Mouse (Mus musculus): ENCODE data around the gene Rreb1.
"Not testable (repeated sequence)": the region's sequence is repeated elsewhere in the genome, so short reads cannot be mapped to it uniquely, and the experiment has no call there.

The Rreb1 gene

DNA sequence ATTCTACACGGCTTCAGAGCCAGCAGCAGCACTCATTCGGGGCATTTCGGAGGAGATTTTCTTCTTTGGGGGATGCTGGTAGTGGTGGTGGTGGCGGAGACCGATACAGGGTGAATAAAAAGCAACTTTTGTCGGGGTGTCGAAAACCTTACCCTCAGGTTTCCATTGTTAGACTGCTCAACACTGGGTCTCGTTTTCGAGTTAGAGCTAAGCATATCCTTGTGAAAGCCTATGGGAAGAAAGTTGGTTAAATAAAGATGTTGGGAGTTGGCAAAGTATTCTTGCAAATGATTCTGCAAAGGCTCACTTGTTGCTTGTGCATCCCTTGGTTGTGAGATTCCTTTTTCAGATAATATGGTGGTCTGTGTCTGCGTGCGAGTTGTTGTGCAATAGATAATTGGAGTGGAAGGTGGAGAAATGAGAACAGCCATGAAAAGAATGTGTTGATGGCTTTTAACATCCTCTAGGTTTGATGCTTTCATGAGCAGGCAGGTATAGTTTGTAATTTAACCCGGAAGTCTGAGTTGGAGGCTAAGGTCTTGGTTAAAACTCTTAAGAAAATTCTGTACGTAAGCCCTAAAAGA is 49.9 kb downstream of the Rreb1 start:
- no peak for DNase-seq

DNA sequence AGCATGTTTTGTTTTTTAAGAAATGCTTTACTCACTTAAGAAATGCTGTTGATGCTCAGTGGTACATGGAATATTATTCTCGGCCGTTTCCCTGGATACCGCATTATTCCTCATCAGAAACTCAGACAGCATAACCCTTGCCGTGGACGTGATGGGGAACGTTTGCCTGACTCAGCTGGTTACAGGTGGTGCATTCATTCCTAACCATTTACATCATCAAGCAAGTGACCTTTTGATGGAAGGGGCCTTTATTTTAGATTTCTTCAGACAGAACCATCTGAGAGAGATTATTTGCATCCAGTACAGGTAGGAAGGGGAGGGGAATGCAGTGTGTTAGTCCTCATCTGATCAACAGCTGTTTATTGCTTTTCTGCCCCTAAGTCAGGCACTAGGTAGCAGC is 50.7 kb downstream of the Rreb1 start:
- no peak for DNase-seq

DNA sequence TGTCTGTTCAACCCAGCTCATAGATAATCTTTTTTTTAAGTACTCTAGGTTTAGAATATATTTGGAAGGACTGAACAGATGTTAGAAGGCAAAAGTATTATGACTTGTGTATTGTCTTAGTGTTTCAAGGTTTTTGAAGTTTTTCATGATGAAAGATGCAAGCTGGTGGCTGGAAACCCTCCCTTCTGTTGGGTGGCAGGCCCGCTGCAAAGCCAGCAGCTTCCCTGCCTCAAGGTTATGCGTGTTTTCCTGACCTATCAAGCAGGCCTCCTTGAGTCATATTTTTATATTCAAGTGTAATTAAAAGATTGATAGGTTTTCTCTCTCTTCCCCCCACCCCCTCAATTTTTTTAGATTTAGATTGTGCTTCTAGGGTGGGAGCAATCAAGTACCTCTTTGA is 52.1 kb downstream of the Rreb1 start:
- no peak for DNase-seq

DNA sequence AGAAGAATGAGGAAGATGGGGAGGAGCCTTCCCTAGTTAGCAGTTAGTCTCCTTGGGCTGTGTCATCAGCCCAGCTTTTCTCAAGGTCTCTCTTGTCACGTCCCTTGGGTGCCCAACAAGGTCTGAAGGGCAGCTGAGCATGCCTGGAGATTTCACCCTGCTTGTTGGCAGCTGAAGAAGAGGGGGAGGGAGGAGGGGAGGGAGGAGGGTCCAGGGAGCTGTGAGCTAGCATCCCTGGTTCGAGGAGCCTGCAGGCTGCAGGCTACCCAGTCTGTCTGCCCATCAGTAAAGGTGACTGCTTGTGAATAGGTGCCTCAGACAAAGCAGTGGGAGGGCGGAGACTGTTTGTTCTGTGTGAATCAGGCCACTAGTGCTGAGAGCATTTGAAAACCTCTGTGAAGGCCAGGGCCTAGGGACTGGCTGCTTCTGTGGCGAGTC is 52.7 kb downstream of the Rreb1 start:
- DNase-seq = peak; percentile 43

DNA sequence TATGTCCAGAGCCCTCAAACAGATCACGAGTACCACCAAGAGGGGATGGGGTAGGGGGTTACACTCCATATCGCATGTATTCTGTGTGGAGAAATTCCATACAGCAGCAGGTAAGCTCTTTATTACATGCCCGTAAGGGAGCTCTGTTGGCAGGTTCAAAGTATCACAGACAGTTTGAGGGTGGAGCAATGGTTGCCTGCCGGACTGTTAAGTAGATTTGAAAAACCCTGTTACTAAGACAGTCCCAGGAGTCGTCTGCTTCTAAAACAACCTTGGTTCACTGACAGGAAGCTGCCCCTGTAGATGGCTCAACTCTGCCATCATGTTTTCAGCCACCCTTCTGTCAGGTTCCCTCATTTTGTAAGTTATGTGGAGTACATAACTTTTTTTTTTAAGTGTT is 54.3 kb downstream of the Rreb1 start:
- DNase-seq = no peak

DNA sequence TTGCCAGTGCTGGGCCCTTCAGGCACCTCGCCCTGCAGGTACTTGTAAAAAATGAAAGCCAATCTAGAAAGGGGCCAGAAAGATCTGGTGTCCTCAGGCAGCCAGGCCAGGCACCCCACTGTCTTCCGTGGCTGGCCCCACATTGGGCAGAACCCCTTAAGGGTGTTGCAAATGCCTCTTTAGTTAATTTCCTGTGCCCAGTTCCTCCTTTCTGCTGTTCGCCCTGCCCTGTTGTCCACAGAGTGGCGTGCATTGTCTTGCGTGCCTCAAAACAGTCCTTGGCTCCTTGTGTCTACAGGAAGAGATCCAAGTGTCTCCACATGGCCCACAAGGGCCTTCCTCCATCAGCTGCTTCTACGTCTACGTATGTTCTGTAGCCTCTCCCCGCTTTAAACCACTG is 55.3 kb downstream of the Rreb1 start:
- DNase-seq = peak; percentile 42

DNA sequence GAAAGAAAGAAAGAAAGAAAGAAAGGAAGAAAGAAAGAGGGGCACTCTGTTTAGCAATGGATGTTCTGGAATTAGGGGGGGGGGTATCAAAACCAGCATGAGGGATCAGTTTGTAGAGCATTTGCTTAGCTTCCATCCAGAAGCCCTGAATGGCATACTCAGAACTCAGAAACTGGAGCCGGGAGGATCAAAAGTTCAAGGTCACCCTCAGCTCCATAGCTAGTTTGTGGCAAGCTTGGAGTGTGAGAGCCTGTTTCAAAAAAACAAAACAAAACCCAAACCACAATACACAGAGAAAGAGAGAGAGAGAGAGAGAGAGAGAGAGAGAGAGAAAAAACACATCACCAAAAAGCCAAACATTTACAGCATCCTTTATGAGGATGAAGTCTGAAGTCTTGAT is 57.1 kb downstream of the Rreb1 start:
- DNase-seq = no peak

DNA sequence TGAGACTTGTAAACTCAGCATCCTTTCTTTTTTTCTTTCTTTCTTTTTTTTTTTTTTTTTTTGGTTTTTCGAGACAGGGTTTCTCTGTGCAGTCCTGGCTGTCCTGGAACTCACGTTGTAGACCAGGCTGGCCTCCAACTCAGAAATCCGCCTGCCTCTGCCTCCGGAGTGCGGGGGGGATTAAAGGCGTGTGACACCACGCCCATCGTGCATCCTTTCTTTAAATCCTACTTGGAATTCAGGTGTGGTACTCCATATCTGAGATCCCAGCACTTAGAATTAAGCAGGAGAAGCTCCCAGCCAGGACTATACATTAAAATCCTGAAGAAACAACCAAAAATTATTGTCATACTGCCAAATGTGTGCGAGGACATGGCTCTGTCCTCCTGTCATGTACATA is 57.6 kb downstream of the Rreb1 start:
- not testable (repeated sequence) for DNase-seq

DNA sequence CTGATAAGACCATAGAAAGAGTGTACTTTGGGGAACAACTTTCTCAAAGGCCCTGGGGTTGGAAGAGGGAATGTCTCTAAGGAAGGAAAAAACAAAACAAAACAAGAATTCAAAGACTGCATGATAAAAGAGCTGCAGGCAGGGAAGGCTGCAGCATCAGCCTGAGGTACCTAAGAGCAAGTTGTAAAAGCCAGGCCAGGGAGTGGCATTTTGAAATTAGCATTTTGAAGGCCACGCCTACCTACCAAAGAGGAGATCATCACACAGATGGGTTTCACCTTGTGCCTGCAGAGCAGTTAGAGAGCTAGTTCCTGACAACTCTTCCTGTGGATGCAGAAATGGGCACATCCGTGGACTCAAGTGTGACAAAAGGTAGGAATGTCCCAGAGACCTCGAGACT is 59.2 kb downstream of the Rreb1 start:
- no peak for DNase-seq

DNA sequence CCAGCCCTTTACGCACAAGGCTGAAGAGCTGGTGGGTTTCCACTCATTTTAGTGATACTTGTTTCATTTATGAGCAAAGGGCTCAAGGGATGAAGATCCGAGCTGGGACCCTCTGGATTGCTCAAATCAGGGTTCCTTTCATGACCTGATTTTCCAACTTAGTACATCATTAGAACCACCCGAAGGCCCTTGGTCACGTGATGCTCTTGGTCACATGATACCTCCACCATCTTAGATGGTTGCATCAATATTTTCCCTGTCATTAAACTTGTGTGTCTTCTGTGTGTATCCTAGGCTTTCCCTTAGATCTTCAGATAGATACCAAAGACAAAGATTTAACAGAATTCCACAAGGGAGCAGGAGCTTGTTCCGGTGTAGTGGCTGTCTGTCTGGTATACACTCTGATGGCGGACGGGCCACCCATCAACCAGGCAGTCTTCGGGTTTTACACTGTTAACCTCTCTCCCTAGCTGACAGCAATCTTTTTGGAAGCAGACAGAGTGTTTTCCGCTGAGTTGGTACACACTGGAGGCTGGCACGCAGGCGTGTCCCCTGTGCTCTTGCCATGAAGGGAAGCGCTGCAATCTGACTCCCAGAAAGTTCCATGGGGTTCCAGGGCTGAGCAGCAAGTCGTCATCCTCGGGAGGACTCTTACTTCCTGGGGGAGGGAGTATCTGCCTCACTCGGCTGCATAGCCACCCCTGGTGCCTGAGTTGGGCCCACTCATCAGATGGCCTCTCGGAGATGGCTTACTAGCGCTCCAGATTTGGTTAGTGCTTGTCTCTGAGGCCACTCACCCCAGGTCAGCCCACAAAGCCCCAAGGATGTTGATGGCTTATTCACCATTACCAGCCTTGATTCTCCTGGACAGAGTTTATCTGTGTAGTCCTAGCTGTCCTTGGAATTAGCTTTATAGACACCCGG is 60.3 kb downstream of the Rreb1 start:
- no peak for DNase-seq

DNA sequence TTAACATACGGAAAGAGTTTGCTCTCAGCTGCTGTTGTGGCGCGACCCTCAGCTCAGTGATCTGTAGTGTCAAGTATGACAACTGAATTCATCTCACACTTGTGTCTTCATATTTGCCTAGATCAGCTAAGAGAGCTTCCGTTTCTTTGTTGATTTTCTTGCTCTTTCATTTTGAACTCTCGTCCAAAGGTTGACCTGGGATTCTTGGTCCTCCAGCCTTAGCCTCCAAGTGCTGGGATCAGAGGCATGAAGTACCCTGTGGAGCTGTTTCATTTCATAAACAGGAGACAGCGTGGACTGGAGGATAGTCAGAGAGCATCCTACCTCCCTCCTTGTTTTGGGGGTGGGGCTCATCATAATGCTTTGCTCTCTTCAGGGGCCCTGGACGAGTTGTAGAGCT is 65.0 kb downstream of the Rreb1 start:
- no peak for DNase-seq

DNA sequence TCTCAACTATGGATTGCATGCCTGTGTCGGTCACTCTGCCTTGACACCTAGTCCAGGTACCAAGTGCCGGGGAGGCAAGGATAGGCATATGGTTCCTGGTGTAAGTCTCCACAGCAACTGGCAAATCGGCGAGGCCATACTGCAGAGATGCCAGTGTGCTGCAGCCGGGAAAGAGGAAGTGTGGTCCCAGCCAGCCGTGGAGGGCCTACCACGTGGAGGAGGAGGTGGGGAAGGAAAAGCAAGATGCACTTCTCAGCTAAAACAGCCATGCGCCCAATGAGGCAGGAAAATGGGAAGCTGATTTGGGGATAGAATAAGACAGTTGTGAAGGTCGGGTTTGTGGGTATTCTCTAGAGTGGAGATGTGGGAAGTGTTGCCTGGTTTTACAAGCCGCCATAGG is 65.6 kb downstream of the Rreb1 start:
- no peak for DNase-seq

DNA sequence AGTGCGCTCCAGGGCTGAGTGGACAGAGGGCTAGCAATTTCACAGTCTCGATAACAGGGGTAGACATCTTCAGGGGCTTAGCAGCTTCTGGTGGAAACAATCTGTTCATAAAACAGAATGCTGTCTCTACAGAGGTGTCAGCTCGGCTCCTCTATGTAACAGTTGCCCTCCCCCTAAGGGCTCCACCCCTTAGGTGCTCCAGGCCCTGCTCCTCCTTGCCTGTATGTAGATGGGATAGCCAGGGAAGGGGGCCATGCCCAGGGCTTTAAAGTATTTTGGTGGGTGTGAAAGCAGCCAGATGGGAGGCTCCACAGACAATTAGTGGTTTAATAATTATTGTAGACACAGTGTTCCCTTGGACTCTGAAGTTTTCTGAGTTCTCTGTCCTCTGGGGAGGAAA is 67.0 kb downstream of the Rreb1 start:
- no peak for DNase-seq

DNA sequence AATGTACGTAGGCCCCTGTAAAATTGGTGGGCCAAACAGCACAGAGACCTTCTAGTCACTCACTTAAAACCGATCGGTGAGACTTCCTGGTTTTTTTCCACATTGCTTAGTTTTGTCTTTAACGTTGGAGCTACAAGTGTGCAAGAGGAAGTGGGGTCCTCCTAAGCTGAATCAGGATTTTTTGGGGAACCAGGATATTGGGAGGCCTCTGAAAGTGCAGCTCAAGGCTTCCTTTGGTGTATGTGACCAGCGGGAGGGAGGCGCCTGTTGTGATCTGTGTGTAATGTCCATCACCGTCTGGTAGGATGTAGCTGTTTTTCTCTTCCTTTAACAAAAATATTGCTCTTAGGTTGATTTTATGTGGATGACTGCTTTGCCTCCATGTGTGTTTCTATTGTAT is 67.4 kb downstream of the Rreb1 start:
- no peak for DNase-seq

DNA sequence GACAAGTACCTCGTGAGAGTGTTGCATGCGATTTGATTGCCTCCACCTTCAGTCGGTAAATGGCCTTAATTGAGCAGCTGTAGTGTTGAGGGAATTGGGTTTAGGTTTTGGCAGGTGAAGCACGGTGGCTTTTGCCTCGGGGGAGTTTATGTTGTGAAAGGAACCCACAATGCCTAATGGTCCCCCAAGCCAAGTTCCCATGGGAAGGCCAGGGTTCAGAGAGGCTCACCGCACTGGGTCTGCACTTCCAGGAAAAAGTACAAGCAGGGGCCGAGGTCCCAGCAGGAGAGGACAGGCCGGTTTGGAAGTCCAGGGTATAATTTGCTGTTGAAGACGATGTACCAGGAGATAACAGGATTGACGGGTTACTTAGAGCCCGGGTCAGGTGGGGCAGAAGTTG is 68.3 kb downstream of the Rreb1 start:
- DNase-seq = no peak

DNA sequence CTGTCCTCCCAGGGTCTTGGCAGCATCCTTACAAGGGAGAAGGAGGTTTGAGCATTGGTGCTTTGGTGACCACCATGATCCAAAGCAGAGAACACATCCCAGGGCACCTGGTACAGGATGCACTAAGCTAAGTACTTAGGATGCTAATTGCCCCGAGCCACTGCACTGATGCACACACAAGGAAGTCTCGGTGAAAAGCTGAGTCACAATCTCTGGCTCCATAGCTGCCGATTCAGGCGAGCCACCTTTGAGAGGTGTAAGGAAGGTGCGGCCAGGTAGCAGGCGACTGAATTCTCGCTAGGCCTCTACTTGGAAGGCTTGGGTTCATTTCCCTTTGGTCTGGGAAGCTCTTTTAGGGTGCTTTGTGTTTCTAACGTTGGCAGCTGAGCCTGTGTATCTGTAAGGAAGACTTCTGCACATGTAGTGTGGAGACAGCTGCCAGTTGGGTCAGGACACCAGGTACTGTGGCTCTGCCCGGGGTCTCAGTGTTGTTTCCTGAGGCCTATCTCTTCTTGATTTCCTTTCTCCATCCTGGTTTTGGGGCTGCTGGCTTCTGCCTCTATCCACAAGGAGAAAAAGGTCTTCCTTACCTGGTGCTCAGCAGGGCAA is 68.9 kb downstream of the Rreb1 start:
- no peak for DNase-seq

DNA sequence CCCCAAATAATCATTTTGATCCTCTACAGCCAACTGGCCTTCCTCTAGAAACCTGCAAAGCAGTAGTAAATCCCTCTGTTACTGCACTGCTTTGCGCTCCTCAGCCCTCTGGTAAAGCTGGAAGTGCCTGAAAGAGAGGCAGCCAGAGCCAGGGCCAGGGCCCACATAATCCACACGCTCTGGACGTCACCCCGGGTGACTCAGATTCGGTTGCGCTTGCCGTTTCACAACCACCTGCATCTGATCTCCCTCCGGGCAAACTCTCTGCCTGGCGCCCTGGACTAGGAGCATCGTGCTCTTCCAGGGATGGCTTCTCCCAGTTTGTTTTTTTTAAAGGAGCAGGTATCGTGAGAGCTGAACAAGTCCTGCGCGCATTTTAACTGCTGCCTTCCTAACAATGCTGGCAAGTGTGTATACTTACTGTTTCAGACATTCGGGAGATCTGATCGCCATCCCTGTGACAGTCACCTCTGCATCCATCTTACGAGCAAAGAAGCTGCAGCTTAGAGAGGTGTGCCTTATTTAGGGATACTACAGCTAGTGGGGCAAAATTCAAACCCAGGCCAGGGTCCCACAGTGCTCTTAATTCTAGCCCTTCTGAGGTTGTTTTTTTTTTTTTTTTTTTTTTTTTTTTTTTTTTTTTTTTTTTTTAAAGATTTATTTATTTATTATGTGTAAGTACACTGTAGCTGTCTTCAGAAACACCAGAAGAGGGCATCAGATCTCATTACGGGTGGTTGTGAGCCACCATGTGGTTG is 69.6 kb downstream of the Rreb1 start:
- peak; percentile 55 for DNase-seq

DNA sequence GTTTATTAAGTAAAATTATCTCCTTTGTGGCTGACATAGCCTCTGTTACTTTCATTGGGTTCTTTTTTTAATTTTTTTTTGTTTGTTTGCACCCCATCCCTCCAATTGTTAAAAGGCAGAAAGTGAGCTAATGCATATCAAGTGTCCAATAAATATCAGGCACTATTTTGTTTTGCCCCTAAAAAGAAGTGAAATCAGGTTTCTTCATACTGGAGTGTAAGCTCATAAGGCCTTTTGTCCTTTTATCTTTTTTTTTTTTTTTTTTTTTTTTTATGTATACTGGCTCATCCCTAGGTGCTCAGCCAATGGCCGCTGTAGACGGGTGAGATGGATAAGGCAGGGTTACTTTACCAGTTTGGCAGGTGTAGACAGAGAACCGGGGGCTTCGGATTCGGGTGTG is 70.2 kb downstream of the Rreb1 start:
- DNase-seq = no peak

DNA sequence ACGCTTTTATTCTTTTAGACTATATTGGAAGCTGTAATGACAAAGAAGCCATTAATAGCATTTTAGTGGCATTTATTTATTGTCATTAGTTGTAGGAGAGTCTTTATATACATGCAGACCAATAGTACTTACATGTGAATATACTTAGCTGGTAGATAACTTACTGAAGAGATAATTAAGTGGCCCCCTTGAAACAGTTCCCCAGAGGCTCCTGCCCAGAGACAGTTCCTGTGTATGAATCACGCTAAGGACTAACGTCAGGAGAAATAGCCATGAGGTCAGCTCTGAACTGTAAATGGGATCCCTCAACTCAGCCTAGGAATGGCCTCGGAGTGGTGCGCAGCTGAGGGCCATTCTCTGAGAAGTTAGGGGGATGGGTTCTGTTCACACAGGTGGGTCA is 73.4 kb downstream of the Rreb1 start:
- DNase-seq = no peak

DNA sequence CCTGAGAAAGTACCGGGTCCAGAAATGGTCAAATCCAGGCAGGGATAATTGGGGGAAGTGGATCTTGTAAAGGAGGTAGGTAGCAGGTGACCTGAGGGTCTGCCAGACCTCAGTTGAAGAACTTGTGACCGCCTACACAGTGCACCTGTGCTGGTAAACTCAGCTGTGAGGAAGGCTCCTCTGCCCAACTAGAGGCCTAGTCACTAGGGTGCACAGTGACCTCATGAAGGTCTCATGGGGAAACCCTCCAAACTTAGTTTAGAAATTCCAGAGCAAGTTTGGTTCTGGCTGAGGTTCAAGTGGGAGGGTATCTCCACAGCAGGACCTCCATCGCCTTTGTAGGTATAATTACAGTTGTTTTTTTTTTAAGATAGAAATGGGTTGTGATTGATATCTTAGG is 74.7 kb downstream of the Rreb1 start:
- DNase-seq = no peak

DNA sequence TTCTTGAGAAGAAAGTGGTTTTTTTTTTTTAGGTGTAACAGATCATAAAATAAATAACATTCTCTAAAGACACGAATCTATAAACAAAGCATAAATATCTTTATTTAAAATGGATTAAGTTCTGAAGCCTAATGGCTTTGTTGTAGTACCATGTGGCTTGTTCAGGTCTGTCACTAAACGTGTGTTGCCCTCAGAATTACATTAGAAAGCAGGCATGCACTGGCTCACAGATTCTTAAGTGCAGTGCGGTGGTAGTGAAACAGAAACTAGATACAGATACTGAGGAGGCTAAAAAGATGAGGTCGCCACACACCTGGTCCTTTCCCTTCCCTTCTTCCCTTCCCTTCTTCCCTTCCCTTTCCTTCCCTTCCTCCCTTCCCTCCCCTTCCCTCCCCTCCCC is 75.2 kb downstream of the Rreb1 start:
- no peak for DNase-seq

DNA sequence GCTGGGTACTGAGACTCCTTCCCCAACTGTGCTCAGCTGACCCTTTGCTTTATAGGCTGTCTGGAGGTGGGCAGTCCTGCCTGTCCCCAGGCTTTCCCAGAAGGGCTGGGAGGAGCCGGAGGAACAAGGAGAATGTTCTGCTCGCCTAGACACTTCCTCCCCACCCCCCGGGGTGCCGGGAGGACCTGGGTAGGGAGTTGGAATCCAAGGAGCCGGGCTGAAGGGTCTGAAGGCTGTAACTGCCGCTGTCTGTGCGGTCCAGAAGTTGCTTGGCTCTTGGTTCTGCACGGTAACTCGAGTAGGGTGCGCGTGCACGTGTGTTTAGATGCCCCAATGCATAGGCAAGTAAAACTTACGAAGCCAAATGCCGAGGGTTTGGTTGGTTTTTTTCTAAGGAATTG is 75.8 kb downstream of the Rreb1 start:
- peak; percentile 65 for DNase-seq

DNA sequence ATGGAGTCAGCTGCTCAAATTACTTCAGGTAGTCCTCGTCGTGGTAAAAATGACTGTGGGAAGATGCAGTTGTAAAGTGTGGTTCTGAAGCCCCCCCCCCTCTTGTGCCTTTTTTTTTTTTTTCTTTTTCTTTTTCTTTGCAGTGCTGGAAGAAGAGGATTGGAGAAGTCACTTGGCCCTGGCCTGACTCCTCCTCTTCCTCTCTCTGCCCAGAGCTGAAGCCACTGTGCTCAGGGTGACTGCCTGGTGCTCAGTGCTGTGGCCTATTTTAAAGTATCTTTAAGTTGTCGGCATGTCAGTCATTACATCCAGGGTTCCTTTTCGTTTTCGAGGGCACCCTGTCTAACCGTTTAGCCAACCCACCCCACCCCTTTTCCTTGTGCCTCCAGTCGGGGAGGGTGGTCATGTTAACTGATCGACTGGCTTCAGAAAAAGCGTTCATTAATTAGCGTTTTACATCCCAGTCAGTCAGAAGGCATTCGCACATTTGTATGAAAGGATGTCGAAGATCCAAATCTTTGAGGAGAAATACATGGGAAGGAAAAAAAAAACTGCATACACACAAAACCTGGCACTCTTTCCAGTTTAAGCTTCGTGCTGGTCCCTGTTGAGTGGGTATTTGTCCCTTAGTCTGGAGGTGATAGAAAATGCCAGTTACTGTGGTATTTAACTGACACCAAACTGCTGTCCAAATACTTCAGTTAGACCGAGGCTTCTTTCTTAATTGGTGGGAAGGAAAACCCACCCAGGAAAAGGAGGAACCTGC is 76.4 kb downstream of the Rreb1 start:
- DNase-seq = no peak
